In genomic region chr10:39521327-39521726, GRCm38 (mm10) we compare ENCODE assay signal across 18 mouse cellular contexts.
DNase-seq lines count a peak whose midpoint lies in the region; ATAC-seq and TF ChIP-seq lines count a peak whose summit lies in the region.
"Had no signal": no experiment of that assay in that cellular context is flagged by ENCODE, and none has a peak within 500 bp of the region (broad histone marks: within the 10 kb centered on the region; RNA-seq: fewer than 3 reads in every experiment).

No protein-coding gene starts in this region.

- H3K4me2 ChIP-seq in hindbrain, embryonic 16.5 days (ENCODE audit: low read length): no peak overlapping the region
- H3K4me2 ChIP-seq in hindbrain, postnatal 0 days (ENCODE audit: low read depth, low read length): no peak overlapping the region
- no peak overlapping the region for H3K4me2 ChIP-seq in lung, postnatal 0 days (replicated peaks; ENCODE audit: low read depth, low read length)
- H3K4me2 ChIP-seq in neural tube, embryonic 13.5 days: no peak overlapping the region
- H3K4me2 ChIP-seq: forebrain, embryonic 15.5 days; liver, embryonic 15.5 days; midbrain, embryonic 11.5 days; stomach, embryonic 15.5 days had no signal

- ATAC-seq in hindbrain, embryonic 16.5 days: no peak
- ATAC-seq in hindbrain, postnatal 0 days: no peak
- no peak for ATAC-seq in lung, postnatal 0 days
- no peak for ATAC-seq in neural tube, embryonic 13.5 days (ENCODE audit: low read depth)

- peak overlapping the region; percentile 23; the same call in 1 of the 2 replicates for H3K9ac ChIP-seq in hindbrain, embryonic 16.5 days (ENCODE audit: low read depth, low read length)
- no peak overlapping the region for H3K9ac ChIP-seq in hindbrain, postnatal 0 days (replicated peaks; ENCODE audit: low read length)
- no peak overlapping the region for H3K9ac ChIP-seq in lung, postnatal 0 days (replicated peaks; ENCODE audit: low read depth)
- H3K9ac ChIP-seq in neural tube, embryonic 13.5 days: no peak overlapping the region
- H3K9ac ChIP-seq: forebrain, embryonic 15.5 days; liver, embryonic 15.5 days; stomach, embryonic 15.5 days had no signal

- 66% methylated on average over 1 of the region's 1 CpGs for WGBS in hindbrain, embryonic 16.5 days
- 61% methylated on average over 1 of the region's 1 CpGs for WGBS in hindbrain, postnatal 0 days
- 54% methylated on average over 1 of the region's 1 CpGs for WGBS in lung, postnatal 0 days
- 82% methylated on average over 1 of the region's 1 CpGs for WGBS in neural tube, embryonic 13.5 days

- no peak overlapping the region for H3K4me3 ChIP-seq in hindbrain, embryonic 16.5 days (ENCODE audit: low read length)
- no peak overlapping the region for H3K4me3 ChIP-seq in hindbrain, postnatal 0 days (ENCODE audit: low read length)
- no peak overlapping the region for H3K4me3 ChIP-seq in lung, postnatal 0 days (ENCODE audit: low read depth, low read length)
- no peak overlapping the region for H3K4me3 ChIP-seq in neural tube, embryonic 13.5 days
- H3K4me3 ChIP-seq: embryonic facial prominence, embryonic 10.5 days; forebrain, embryonic 15.5 days; liver, embryonic 15.5 days; stomach, embryonic 15.5 days had no signal

- peak; percentile 20 for DNase-seq in cerebellum, adult 9-10 months
- no peak for DNase-seq in cerebellum, postnatal 25 days
- DNase-seq in hindbrain, postnatal 0 days (ENCODE audit: low spot score): no peak
- no peak for DNase-seq in lung, postnatal 0 days (ENCODE audit: low spot score)
- no peak for DNase-seq in lung, adult 18-20 months
- DNase-seq in left cerebral cortex, adult 11 months (ENCODE audit: low spot score): no peak
- DNase-seq: cerebellum, adult 18-20 months; gastrocnemius, postnatal 36 days; heart, postnatal 36 days; lung, postnatal 4 days; retina, postnatal 1 day had no signal

- 0 out of 2 replicates have a peak overlapping the region, but pooled peaks have one; percentile 6 for H3K27ac ChIP-seq in hindbrain, embryonic 16.5 days (ENCODE audit: low read depth, low read length)
- H3K27ac ChIP-seq in hindbrain, postnatal 0 days: no peak overlapping the region
- H3K27ac ChIP-seq in lung, postnatal 0 days (ENCODE audit: low read length): no peak overlapping the region
- peak overlapping the region; percentile 61; the same call in 1 of the 2 replicates for H3K27ac ChIP-seq in neural tube, embryonic 13.5 days (replicated peaks)
- H3K27ac ChIP-seq: forebrain, embryonic 15.5 days; liver, embryonic 15.5 days; stomach, embryonic 15.5 days had no signal

- TF ChIP-seq CTCF in hindbrain, postnatal 0 days (IDR thresholded peaks at IDR 0.05; ENCODE audit: low read depth): no peak
- TF ChIP-seq CTCF in lung, postnatal 0 days (IDR thresholded peaks at IDR 0.05): peak; percentile 10

- no peak for TF ChIP-seq EP300 in lung, postnatal 0 days (IDR thresholded peaks at IDR 0.05)

- H3K27me3 ChIP-seq in hindbrain, embryonic 16.5 days (replicated peaks; ENCODE audit: control insufficient read depth, insufficient read depth, low read length): no peaks in the 10 kb centered on the region
- H3K27me3 ChIP-seq in hindbrain, postnatal 0 days (ENCODE audit: insufficient read depth, low read length): no peaks in the 10 kb centered on the region
- no peaks in the 10 kb centered on the region for H3K27me3 ChIP-seq in lung, postnatal 0 days (replicated peaks; ENCODE audit: insufficient read depth, low read length)
- no peaks in the 10 kb centered on the region for H3K27me3 ChIP-seq in neural tube, embryonic 13.5 days
- H3K27me3 ChIP-seq: forebrain, embryonic 15.5 days; liver, embryonic 15.5 days; stomach, embryonic 15.5 days had no signal

- no peaks in the 10 kb centered on the region for H3K9me3 ChIP-seq in hindbrain, embryonic 16.5 days (ENCODE audit: control insufficient read depth, low read length)
- H3K9me3 ChIP-seq in hindbrain, postnatal 0 days (ENCODE audit: low read length): no peaks in the 10 kb centered on the region
- no peaks in the 10 kb centered on the region for H3K9me3 ChIP-seq in lung, postnatal 0 days (ENCODE audit: low read length)
- H3K9me3 ChIP-seq in neural tube, embryonic 13.5 days: no peaks in the 10 kb centered on the region
- H3K9me3 ChIP-seq: embryonic facial prominence, embryonic 10.5 days; forebrain, embryonic 15.5 days; liver, embryonic 15.5 days; stomach, embryonic 15.5 days had no signal

- no peaks in the 10 kb centered on the region for H3K36me3 ChIP-seq in hindbrain, embryonic 16.5 days (ENCODE audit: control insufficient read depth, insufficient read depth, low read length)
- H3K36me3 ChIP-seq in hindbrain, postnatal 0 days (ENCODE audit: insufficient read depth, low read length): 0 out of 2 replicates have a peak, but pooled peaks cover 12% of the 10 kb centered on the region
- H3K36me3 ChIP-seq in lung, postnatal 0 days (ENCODE audit: insufficient read depth, low read length): no peaks in the 10 kb centered on the region
- peaks cover 19% of the 10 kb centered on the region for H3K36me3 ChIP-seq in neural tube, embryonic 13.5 days
- H3K36me3 ChIP-seq: stomach, embryonic 15.5 days had no signal

- H3K4me1 ChIP-seq in hindbrain, embryonic 16.5 days (ENCODE audit: control insufficient read depth, insufficient read depth, low read depth, low read length): peaks cover 31% of the 10 kb centered on the region
- no peaks in the 10 kb centered on the region; the same call in 1 of the 2 replicates for H3K4me1 ChIP-seq in hindbrain, postnatal 0 days (ENCODE audit: insufficient read depth, low read length)
- no peaks in the 10 kb centered on the region; the same call in 1 of the 2 replicates for H3K4me1 ChIP-seq in lung, postnatal 0 days (ENCODE audit: insufficient read depth, low read depth, low read length)
- peaks cover 87% of the 10 kb centered on the region for H3K4me1 ChIP-seq in neural tube, embryonic 13.5 days (replicated peaks)
- H3K4me1 ChIP-seq: liver, embryonic 15.5 days had no signal

Comparison
In these comparisons a context has a peak if more than half of its experiments do, and no peak if none do; other contexts are left out.
1. H3K27ac ChIP-seq: peak in hindbrain, embryonic 16.5 days (single experiment) and neural tube, embryonic 13.5 days (single experiment); none in hindbrain, postnatal 0 days (single experiment) and lung, postnatal 0 days (single experiment).